Mouse (Mus musculus) ES-Bruce4 (cell line): ENCODE results near the gene Nbr1. TPM values are rescaled to one million over a fixed set of nuclear protein-coding genes. Genes with fewer than 3 reads are reported as not detected.
"Not testable (repeated sequence)": the region's sequence is repeated elsewhere in the genome, so short reads cannot be mapped to it uniquely, and the experiment has no call there.

ENCODE experiments used
- H3K27ac ChIP-seq: 2 replicates; pipeline ENCODE4 v1.5.1; 2012; ENCODE audit warnings: low read length, inconsistent platforms; ENCODE audit not compliant: insufficient read depth
- H3K27me3 ChIP-seq: 2 replicates; pipeline ENCODE4 v1.6.1; 2012; ENCODE audit warnings: mild to moderate bottlenecking, low read length, inconsistent platforms; ENCODE audit not compliant: control insufficient read depth, poor library complexity, insufficient read depth, severe bottlenecking
- H3K36me3 ChIP-seq: 2 replicates; pipeline ENCODE4 v1.6.1; 2012; ENCODE audit warnings: inconsistent platforms, mild to moderate bottlenecking, low read length, moderate library complexity; ENCODE audit not compliant: control insufficient read depth, poor library complexity, insufficient read depth, severe bottlenecking
- H3K4me1 ChIP-seq: one replicate; pipeline ENCODE4 v1.8.1; 2011; ENCODE audit warnings: low read length; ENCODE audit not compliant: control insufficient read depth, insufficient read depth
- H3K4me3 ChIP-seq: 2 replicates; pipeline ENCODE4 v1.5.1; 2011; ENCODE audit warnings: low read depth, mild to moderate bottlenecking, low read length
- H3K9ac ChIP-seq: 2 replicates; pipeline ENCODE4 v1.6.1; 2012; ENCODE audit warnings: low read depth, mild to moderate bottlenecking, inconsistent platforms; ENCODE audit not compliant: poor library complexity, severe bottlenecking
- H3K9me3 ChIP-seq: replicated peaks from 2 replicates; pipeline ENCODE4 v1.6.1; 2012; ENCODE audit warnings: mild to moderate bottlenecking, low read length, inconsistent platforms; ENCODE audit not compliant: control insufficient read depth, poor library complexity, insufficient read depth, severe bottlenecking
- CTCF ChIP-seq: IDR thresholded peaks from one replicate; pipeline ENCODE4 v1.8.1; 2011; ENCODE audit warnings: low read depth, low read length
- EP300 ChIP-seq: IDR thresholded peaks from 2 replicates; pipeline ENCODE4 v1.6.1; 2011; ENCODE audit warnings: low read depth, low read length; ENCODE audit not compliant: insufficient read depth
- POLR2A ChIP-seq: IDR thresholded peaks from one replicate; pipeline ENCODE4 v1.8.1; 2011; ENCODE audit warnings: low read length; ENCODE audit not compliant: insufficient read depth
- polyA plus RNA-seq: library from polyadenylated mRNA; stranded (reverse); fragments of >200 nt; gene quantifications from 2 replicates; pipeline ENCODE4 v1.2.4, GENCODE M21; 2011; ENCODE audit warnings: low read depth; ENCODE audit not compliant: missing spikeins, insufficient read depth, insufficient read length

Nbr1 gene
- polyA plus RNA-seq, 1 experiment = 262 TPM

- H3K9ac ChIP-seq = peak overlapping the region; percentile 37; the same call in 1 of the 2 replicates
- H3K4me3 ChIP-seq = no peak overlapping the region
- H3K9me3 ChIP-seq = no peaks in the 10 kb centered on the region
- H3K36me3 ChIP-seq = no peaks in the 10 kb centered on the region
- peak overlapping the region; percentile 41; the same call in 1 of the 2 replicates for H3K27ac ChIP-seq
- TF ChIP-seq CTCF = no peak
- no peak for TF ChIP-seq EP300
- no peak for TF ChIP-seq POLR2A
- no peaks in the 10 kb centered on the region for H3K4me1 ChIP-seq
- H3K27me3 ChIP-seq = no peaks in the 10 kb centered on the region
Observed at GRCm38 (mm10) chr11:101604116-101604515, 52.2 kb downstream of the Nbr1 start.

GRCm38 (mm10) chr11:101604531-101605453, 52.8 kb downstream of the Nbr1 start:
- Histone ChIP-seq H3K9ac (peak overlapping the region; percentile 37), H3K4me3 (peak overlapping the region; percentile 5; the same call in 1 of the 2 replicates), H3K27ac (peak overlapping the region; percentile 82)
- H3K9me3 ChIP-seq, H3K4me1 ChIP-seq, H3K27me3 ChIP-seq, H3K36me3 ChIP-seq: not testable (repeated sequence)
- peak; percentile 76 for TF ChIP-seq EP300
- peak; percentile 100 for TF ChIP-seq POLR2A

- not testable (repeated sequence) for H3K27me3 ChIP-seq, H3K9me3 ChIP-seq, H3K4me1 ChIP-seq, H3K36me3 ChIP-seq, H3K27ac ChIP-seq, H3K4me3 ChIP-seq, H3K9ac ChIP-seq
Observed at GRCm38 (mm10) chr11:101607134-101607533, 55.2 kb downstream of the Nbr1 start.

- Histone ChIP-seq H3K27me3 (no peaks in the 10 kb centered on the region), H3K9me3 (no peaks in the 10 kb centered on the region), H3K27ac (no peak overlapping the region), H3K4me1 (peaks cover 4% of the 10 kb centered on the region), H3K36me3 (no peaks in the 10 kb centered on the region), H3K4me3 (peak overlapping the region; percentile 49), H3K9ac (peak overlapping the region; percentile 3; the same call in 1 of the 2 replicates)
- TF ChIP-seq CTCF (no peak), EP300 (no peak), POLR2A (no peak)
Observed at GRCm38 (mm10) chr11:101610445-101610844, 58.5 kb downstream of the Nbr1 start.

- Histone ChIP-seq H3K4me1 (peaks cover 14% of the 10 kb centered on the region), H3K27me3 (no peaks in the 10 kb centered on the region), H3K36me3 (no peaks in the 10 kb centered on the region), H3K4me3 (no peak overlapping the region), H3K9ac (no peak overlapping the region), H3K27ac (no peak overlapping the region), H3K9me3 (no peaks in the 10 kb centered on the region)
- TF ChIP-seq CTCF = no peak
- TF ChIP-seq POLR2A = no peak
- TF ChIP-seq EP300 = no peak
Observed at GRCm38 (mm10) chr11:101613596-101613995, 61.6 kb downstream of the Nbr1 start.

GRCm38 (mm10) chr11:101614116-101614515, 62.2 kb downstream of the Nbr1 start:
- Histone ChIP-seq H3K9ac (no peak overlapping the region), H3K27ac (no peak overlapping the region), H3K9me3 (no peaks in the 10 kb centered on the region), H3K36me3 (no peaks in the 10 kb centered on the region), H3K27me3 (no peaks in the 10 kb centered on the region), H3K4me1 (peaks cover 14% of the 10 kb centered on the region), H3K4me3 (no peak overlapping the region)
- no peak for TF ChIP-seq CTCF
- no peak for TF ChIP-seq EP300
- no peak for TF ChIP-seq POLR2A
